Mouse (Mus musculus): ENCODE measurements around the gene Olfr1100.

Gene Olfr1100

DNA sequence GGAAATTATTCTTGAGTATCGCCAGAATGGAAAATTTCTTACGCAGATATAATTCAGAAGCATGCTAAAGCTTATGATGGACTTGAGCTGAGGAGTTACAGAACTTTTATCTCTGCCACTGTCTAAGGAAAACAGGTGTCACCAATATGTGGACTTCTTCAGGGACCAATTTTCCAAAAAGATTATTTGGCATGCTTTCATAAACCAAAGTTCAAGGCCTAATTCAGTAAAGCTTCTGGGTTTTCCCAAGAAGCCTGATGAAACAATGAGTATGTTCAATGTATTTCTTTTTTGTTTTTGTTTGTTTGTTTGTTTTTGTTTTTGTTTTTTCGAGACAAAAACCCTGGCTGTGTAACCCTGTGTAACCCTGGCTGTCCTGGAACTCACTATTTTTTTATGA lies at the start of gene Olfr1100:
Gene Olfr1100 (minus strand): TSS at position 101 of the 400 bp plus-strand sequence.
- DNase-seq: no peak

DNA sequence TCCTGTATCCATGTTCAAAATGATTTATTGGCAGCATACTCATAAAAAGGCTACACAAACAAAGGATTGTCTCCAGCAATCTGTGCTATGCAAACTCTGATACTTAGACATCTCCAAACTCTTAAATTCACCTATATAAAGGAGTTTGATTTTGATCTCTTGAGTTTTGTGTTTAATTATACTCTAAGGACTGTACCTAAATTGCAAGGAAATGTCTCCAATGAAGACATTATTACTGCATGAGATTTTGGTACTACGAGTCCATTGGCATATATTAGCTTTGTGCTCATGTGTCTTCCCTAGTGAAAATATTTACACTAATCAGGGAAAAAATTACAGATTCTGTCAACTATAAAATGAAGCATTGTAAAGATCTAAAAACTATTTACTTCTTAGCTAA lies 47.2 kb upstream of the Olfr1100 start, which contains the start of gene Olfr1104:
Gene Olfr1104 (minus strand): TSS at position 101 of the 400 bp plus-strand sequence.
- DNase-seq: no peak

DNA sequence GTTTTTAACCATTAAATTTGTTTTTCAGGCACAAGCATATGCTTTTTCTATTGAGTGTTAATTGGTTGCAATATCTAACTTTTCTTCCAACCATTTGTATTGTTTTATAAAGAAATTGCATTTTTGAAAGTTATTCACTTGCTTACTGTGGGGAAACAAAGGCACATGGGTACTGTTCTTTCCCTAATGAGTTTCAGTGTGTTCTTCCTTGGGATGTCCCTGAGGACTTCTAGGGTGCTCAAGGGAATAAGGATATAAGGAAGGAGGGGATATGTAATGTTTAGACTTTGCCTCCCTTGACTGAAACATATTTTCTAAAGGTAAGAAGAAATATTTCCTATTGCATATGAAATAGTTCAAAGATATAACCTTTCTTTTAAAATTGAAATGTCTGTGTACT lies 18.3 kb upstream of the Olfr1100 start, which contains the start of gene Olfr1102:
Gene Olfr1102 (plus strand): TSS at position 301 of the 400 bp plus-strand sequence.
- no peak for DNase-seq

DNA sequence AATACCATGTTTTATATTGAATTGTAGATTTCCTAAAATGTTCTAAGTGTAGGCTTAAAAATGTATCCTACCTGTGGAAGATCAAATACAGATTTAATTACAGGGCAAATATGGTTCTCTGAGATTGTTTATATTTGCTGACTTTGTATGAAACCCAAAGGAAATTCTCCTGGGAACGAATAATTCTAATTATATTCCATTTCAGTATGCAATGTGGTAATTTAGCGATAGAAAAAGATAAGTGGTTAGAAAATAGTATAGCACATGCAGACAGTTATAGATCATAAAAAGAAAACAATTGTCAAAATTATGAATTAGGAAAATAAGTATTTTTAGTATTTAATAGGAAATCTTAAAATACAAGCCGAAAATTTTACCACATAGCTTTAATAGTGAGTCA lies 11.4 kb upstream of the Olfr1100 start, which contains the start of gene Olfr1101:
Gene Olfr1101 (minus strand): TSS at position 101 of the 400 bp plus-strand sequence.
- DNase-seq: no peak

DNA sequence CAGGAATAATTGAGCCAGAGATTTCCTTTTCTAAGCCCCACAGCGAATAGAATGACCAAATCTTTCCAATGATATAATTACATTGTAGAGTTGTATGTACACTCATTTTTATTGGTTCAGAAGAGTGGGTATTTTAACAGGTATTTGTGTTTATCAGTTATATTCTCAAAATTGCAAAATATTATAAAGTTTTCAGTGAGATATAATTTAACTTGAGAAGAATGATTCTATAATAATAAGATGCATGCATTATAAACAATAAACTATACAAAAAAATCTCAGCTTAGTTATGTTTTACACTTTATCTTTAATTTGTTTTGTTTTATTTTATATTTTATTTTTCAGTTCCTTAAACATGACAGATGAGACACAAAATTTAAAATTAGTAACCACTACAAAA lies 19.2 kb downstream of the Olfr1100 start, which contains the start of gene Olfr1099:
Gene Olfr1099 (minus strand): TSS at position 101 of the 400 bp plus-strand sequence.
- no peak for DNase-seq

DNA sequence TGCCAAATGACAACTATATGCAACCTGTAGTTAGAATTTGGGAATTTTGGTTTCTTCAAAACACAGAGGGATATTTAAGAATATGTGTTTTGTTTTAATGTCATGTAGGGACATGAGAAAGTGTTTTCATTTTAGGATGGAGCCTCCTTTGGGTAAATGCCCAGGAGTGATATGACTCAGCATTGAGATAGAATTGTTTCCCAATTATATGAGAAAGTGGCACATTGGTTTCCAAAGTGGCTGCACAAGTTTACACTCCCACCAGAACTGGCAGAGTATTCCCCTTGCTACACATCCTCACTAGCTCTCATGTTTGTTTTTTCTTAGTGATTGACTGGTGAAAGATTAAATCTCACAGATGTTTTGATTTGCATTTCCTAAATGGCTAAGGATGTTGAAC lies 53.2 kb downstream of the Olfr1100 start:
- no peak for DNase-seq
